In the genomic region with DNA sequence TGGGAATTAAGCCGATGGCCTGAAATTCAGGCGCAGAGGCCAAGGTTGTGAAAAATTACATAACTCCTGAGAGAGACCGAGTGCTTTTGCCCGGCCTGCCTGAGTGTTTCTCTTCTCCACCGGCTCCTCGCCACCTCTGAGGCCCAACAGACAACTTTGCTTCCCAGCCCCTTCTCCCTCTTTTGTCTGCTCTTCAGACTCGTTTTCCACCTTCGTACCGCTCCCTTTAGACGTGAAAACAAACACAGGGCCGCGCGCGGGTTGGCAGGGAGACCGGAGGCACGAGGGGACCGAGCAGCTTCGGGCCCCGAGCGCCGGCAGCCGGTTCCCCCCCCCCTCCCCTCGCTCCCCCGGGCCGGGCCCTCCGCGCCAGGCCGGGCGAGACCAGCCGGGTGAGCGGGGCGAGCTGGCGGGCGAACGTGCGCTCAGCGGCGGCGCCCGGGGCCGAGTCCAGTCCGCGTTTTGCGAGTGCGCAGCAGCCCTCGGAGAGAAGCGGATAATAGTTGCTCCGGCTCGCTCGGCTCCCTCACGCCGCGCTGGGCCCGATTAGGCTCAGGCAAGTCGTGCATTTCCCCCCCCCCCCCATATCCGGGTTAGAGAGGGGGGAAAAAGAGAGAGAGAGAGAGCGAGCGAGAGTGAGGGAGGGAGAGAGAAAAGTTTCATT, we compare ENCODE assay signal across 8 mouse cellular contexts. TPM values are rescaled to one million over a fixed set of nuclear protein-coding genes. Genes with fewer than 3 reads are reported as not detected.
A peak's percentile ranks its signal among the peaks of the same experiment; 100 is the strongest.
DNase-seq lines count a peak whose midpoint lies in the region.

Arid1b (plus strand) TSS at position 493 of the 664 bp plus-strand sequence.

- intact Hi-C loops in gastrocnemius, postnatal 14 days (cut with DNase I; ENCODE audit: low total_unique reads), result loop anchor here (5.0 kb wide), 1 partner anchor 82 kb away; no protein-coding TSS in a partner anchor
- intact Hi-C loops in left cerebral cortex, postnatal 36 days (cut with DNase I), result loop anchor here (1.0 to 2.0 kb wide), 2 partner anchors 86 to 195 kb away; no protein-coding TSS in a partner anchor

- peak; percentile 84 to 96 for DNase-seq in adrenal gland, adult (ENCODE audit: inconsistent age in 2 of 2, low spot score in 1 of 2)
- peak; percentile 91 for DNase-seq in embryo, embryonic 10 days (ENCODE audit: low spot score)
- peak; percentile 88 for DNase-seq in gastrocnemius, postnatal 14 days
- DNase-seq in induced T-regulatory cell, adult 2 months (ENCODE audit: low read depth), result peak; percentile 88
- peak; percentile 76 to 82 for DNase-seq in left cerebral cortex, postnatal 36 days (ENCODE audit: low spot score in 2 of 2)
- DNase-seq in mesoderm, embryonic 11.5 days (ENCODE audit: low read depth, low spot score), result peak; percentile 91
- DNase-seq in right cerebral cortex, postnatal 25 days, result peak; percentile 81
- DNase-seq in urinary bladder, postnatal 4 days (ENCODE audit: low spot score in 2 of 2), result peak; percentile 75 to 82

RNA-seq across cellular contexts. Expression of gene Arid1b, which starts in this region (rescaled TPM):
- total RNA-seq in gastrocnemius, postnatal 14 days (2021), result 10 to 100 TPM; 30.0 to 31.4 TPM
- total RNA-seq in left cerebral cortex, postnatal 36 days (2021), result 10 to 100 TPM; 77.5 to 90.0 TPM

Comparison
In these comparisons a context has a peak if more than half of its experiments do, and no peak if none do; other contexts are left out.
1. Peak in every context shown above with its lines: DNase-seq.